Mouse (Mus musculus) adrenal gland, adult (tissue): ENCODE measurements at regions not wholly inside any gene's neighbourhood (a gene's known extent, or its start where the extent isn't known, plus 50 kb on each side); places are given as distances from the start of the nearest gene placed in this dataset.
"Not testable (repeated sequence)": the region's sequence is repeated elsewhere in the genome, so short reads cannot be mapped to it uniquely, and the experiment has no call there.

Experiments
- DNase-seq, 2 experiments: peaks; one replicate each; pipeline ENCODE4 v3.0.0; 2022 to 2023; ENCODE audit warnings: low spot score in 1 of 2; ENCODE audit not compliant: inconsistent age in 2 of 2

GRCm38 (mm10) chr3:41504867-41505266, 50.7 kb upstream of the Jade1 start:
- DNase-seq, result no peak

GRCm38 (mm10) chr3:41502161-41502560, 53.4 kb upstream of the Jade1 start:
- DNase-seq, result no peak

- DNase-seq, result not testable (repeated sequence)
Measured at GRCm38 (mm10) chr3:41501639-41502038, 53.9 kb upstream of the Jade1 start.

GRCm38 (mm10) chr3:41501124-41501523, 54.4 kb upstream of the Jade1 start:
- no peak for DNase-seq

- no peak for DNase-seq
Measured at GRCm38 (mm10) chr3:41499680-41500079, 55.9 kb upstream of the Jade1 start.

GRCm38 (mm10) chr3:41498791-41499190, 56.7 kb upstream of the Jade1 start:
- DNase-seq, result peak in 1 of 2 experiments; percentile 51

GRCm38 (mm10) chr3:41497771-41498170, 57.8 kb upstream of the Jade1 start:
- no peak for DNase-seq

GRCm38 (mm10) chr3:41496931-41497710, 58.4 kb upstream of the Jade1 start:
- no peak for DNase-seq

GRCm38 (mm10) chr3:41495893-41496292, 59.6 kb upstream of the Jade1 start:
- DNase-seq, result no peak

GRCm38 (mm10) chr3:41495097-41495496, 60.4 kb upstream of the Jade1 start:
- DNase-seq, result no peak

- DNase-seq, result no peak
Measured at GRCm38 (mm10) chr3:41493472-41493871, 62.1 kb upstream of the Jade1 start.

GRCm38 (mm10) chr3:41492727-41493392, 62.7 kb upstream of the Jade1 start:
- DNase-seq, result no peak

GRCm38 (mm10) chr3:41492031-41492726, 63.4 kb upstream of the Jade1 start:
- DNase-seq, result peak; percentile 37 to 77

GRCm38 (mm10) chr3:41491185-41491584, 64.3 kb upstream of the Jade1 start:
- DNase-seq, result peak; percentile 21 to 41

GRCm38 (mm10) chr3:41489998-41490397, 65.5 kb upstream of the Jade1 start:
- DNase-seq, result no peak

GRCm38 (mm10) chr3:41489571-41489970, 66.0 kb upstream of the Jade1 start:
- DNase-seq, result peak in 1 of 2 experiments; percentile 74

- DNase-seq, result no peak
Measured at GRCm38 (mm10) chr3:41488229-41488774, 67.2 kb upstream of the Jade1 start.

- no peak for DNase-seq
Measured at GRCm38 (mm10) chr3:41484920-41485319, 70.6 kb upstream of the Jade1 start.

GRCm38 (mm10) chr3:41483582-41483981, 71.9 kb upstream of the Jade1 start:
- no peak for DNase-seq

- DNase-seq, result no peak
Measured at GRCm38 (mm10) chr3:41482881-41483494, 72.5 kb upstream of the Jade1 start.

GRCm38 (mm10) chr3:41480186-41480585, 75.3 kb upstream of the Jade1 start:
- no peak for DNase-seq
